27 mouse cellular contexts compared by ENCODE assay signal in genomic region chr5:53668021-53668420, GRCm38 (mm10). TPM values are rescaled to one million over a fixed set of nuclear protein-coding genes. Genes with fewer than 3 reads are reported as not detected.
"Had no signal": no experiment of that assay in that cellular context is flagged by ENCODE, and none has a peak within 500 bp of the region (broad histone marks: within the 10 kb centered on the region; RNA-seq: fewer than 3 reads in every experiment).

No protein-coding gene starts in this region.

- H3K4me2 ChIP-seq: heart, embryonic 11.5 days; heart, embryonic 13.5 days; heart, embryonic 15.5 days; hindbrain, embryonic 13.5 days; hindbrain, embryonic 15.5 days; limb, embryonic 12.5 days; liver, embryonic 11.5 days; liver, embryonic 13.5 days; liver, embryonic 15.5 days had no signal

- H3K27me3 ChIP-seq: heart, embryonic 13.5 days; heart, embryonic 15.5 days; hindbrain, embryonic 13.5 days; hindbrain, embryonic 15.5 days; limb, embryonic 12.5 days; liver, embryonic 13.5 days; liver, embryonic 15.5 days had no signal

- H3K9ac ChIP-seq: heart, embryonic 13.5 days; heart, embryonic 15.5 days; hindbrain, embryonic 13.5 days; hindbrain, embryonic 15.5 days; limb, embryonic 12.5 days; liver, embryonic 13.5 days; liver, embryonic 15.5 days; liver, postnatal 0 days had no signal

- ATAC-seq: hindbrain, postnatal 0 days; intestine, embryonic 16.5 days; liver, postnatal 0 days had no signal

- H3K36me3 ChIP-seq: heart, embryonic 13.5 days; heart, embryonic 15.5 days; hindbrain, embryonic 13.5 days; hindbrain, embryonic 15.5 days; limb, embryonic 10.5 days; limb, embryonic 12.5 days; liver, embryonic 13.5 days; liver, embryonic 15.5 days had no signal

- H3K9me3 ChIP-seq: heart, embryonic 13.5 days; heart, embryonic 15.5 days; hindbrain, embryonic 13.5 days; hindbrain, embryonic 15.5 days; limb, embryonic 10.5 days; limb, embryonic 12.5 days; liver, embryonic 13.5 days; liver, embryonic 15.5 days had no signal

- DNase-seq: gastrocnemius, adult 2 months; gastrocnemius, postnatal 10 days; gastrocnemius, postnatal 25 days; heart, adult 18-20 months; heart, postnatal 14 days; kidney, adult 11 months; kidney, adult 2 months; kidney, adult 9 months; kidney, postnatal 10 days; kidney, postnatal 25 days; kidney, postnatal 4 days; liver; liver, embryonic 13.5 days; liver, postnatal 0 days had no signal

- H3K4me3 ChIP-seq: gastrocnemius, adult 2 months; heart, embryonic 13.5 days; heart, embryonic 15.5 days; hindbrain, embryonic 13.5 days; hindbrain, embryonic 15.5 days; layer of hippocampus, adult 2 months; left cerebral cortex, adult 2 months; limb, embryonic 10.5 days; limb, embryonic 12.5 days; liver, embryonic 13.5 days; liver, embryonic 15.5 days had no signal

- H3K4me1 ChIP-seq: hindbrain, embryonic 13.5 days; hindbrain, embryonic 15.5 days; limb, embryonic 10.5 days; limb, embryonic 12.5 days; liver, embryonic 13.5 days; liver, embryonic 15.5 days had no signal

- H3K27ac ChIP-seq: gastrocnemius, adult 2 months; heart, embryonic 13.5 days; heart, embryonic 15.5 days; hindbrain, embryonic 13.5 days; hindbrain, embryonic 15.5 days; hindbrain, postnatal 0 days; layer of hippocampus, adult 2 months; left cerebral cortex, adult 2 months; limb, embryonic 10.5 days; limb, embryonic 12.5 days; liver, embryonic 13.5 days; liver, embryonic 15.5 days had no signal

RNA-seq across cellular contexts. Expression of gene Cckar, which starts 39.5 kb away (rescaled TPM):
- polyA plus RNA-seq: limb, embryonic 12.5 days had no signal
